Mouse (Mus musculus) limb, embryonic 14.5 days (tissue): Measurements from ENCODE around the gene Nr2f2. TPM values are rescaled to one million over a fixed set of nuclear protein-coding genes. Genes with fewer than 3 reads are reported as not detected.

Experiments
- ATAC-seq: fragments of 200-750 bp; cut with Nextera tagmentation; 2 replicates; pipeline ENCODE4 v1.8.0; 2017; ENCODE audit warnings: low read depth, moderate number of reproducible peaks, moderate TSS enrichment; ENCODE audit not compliant: low FRiP score
- DNase-seq: peaks from one replicate; pipeline ENCODE4 v3.0.0-alpha.2; 2015; ENCODE audit warnings: low spot score
- H3K27ac ChIP-seq: fragments of 300-500 bp; sonication (generic); replicated peaks from 2 replicates; pipeline ENCODE4 v1.5.1; 2014; ENCODE audit warnings: low read depth, mild to moderate bottlenecking, low read length, moderate library complexity, mixed read lengths
- H3K27me3 ChIP-seq: fragments of 300-500 bp; sonication (generic); 2 replicates; pipeline ENCODE4 v1.6.1; 2014; ENCODE audit warnings: low read length, mixed read lengths; ENCODE audit not compliant: control insufficient read depth, insufficient read depth
- H3K36me3 ChIP-seq: fragments of 300-500 bp; sonication (generic); 2 replicates; pipeline ENCODE4 v1.6.1; 2014; ENCODE audit warnings: mild to moderate bottlenecking, low read length, moderate library complexity, mixed read lengths; ENCODE audit not compliant: control insufficient read depth, insufficient read depth
- H3K4me1 ChIP-seq: fragments of 300-500 bp; sonication (generic); 2 replicates; pipeline ENCODE4 v1.6.1; 2014; ENCODE audit warnings: antibody characterized with exemption, low read length, mixed read lengths; ENCODE audit not compliant: control insufficient read depth, insufficient read depth
- H3K4me2 ChIP-seq: fragments of 300-500 bp; sonication (generic); replicated peaks from 2 replicates; pipeline ENCODE4 v1.6.1; 2014; ENCODE audit warnings: low read depth, mild to moderate bottlenecking, low read length, moderate library complexity; ENCODE audit not compliant: severe bottlenecking
- H3K4me3 ChIP-seq: fragments of 300-500 bp; sonication (generic); replicated peaks from 2 replicates; pipeline ENCODE4 v1.5.1; 2014; ENCODE audit warnings: low read length
- H3K9ac ChIP-seq: fragments of 300-500 bp; sonication (generic); 2 replicates; pipeline ENCODE4 v1.6.1; 2014; ENCODE audit warnings: mild to moderate bottlenecking, low read depth, low read length, moderate library complexity; ENCODE audit not compliant: severe bottlenecking
- H3K9me3 ChIP-seq: fragments of 300-500 bp; sonication (generic); 2 replicates; pipeline ENCODE4 v1.6.1; 2016; ENCODE audit warnings: low read length; ENCODE audit not compliant: control insufficient read depth
- POLR2A ChIP-seq: fragments of 200-500 bp; IDR thresholded peaks from 2 replicates; pipeline ENCODE4 v1.8.0; 2012; ENCODE audit warnings: inconsistent platforms, mild to moderate bottlenecking, moderate library complexity, borderline replicate concordance; ENCODE audit not compliant: insufficient read depth, insufficient read length; ENCODE audit errors: extremely low read depth
- WGBS: fragments of 180-500 bp; shearing (Covaris S2); extraction: QIAGEN DNeasy Blood & Tissue Kit; methylation state at CpG from one replicate; pipeline ENCODE4 v1.1.7; 2014; 5-methylcytosine and 5-hydroxymethylcytosine counted together
- polyA plus RNA-seq, 2 experiments: library from polyadenylated mRNA; depleted of rRNA in 1 of 2; stranded (reverse) in 1 of 2; unstranded in 1 of 2; fragments of >200 nt; fragmentation: Nextera tagmentation in 1 of 2; extraction: Ambion mirVana in 1 of 2; gene quantifications; 2 replicates each; pipeline versions ENCODE4 v1.2.1 to v1.2.3; 2012 to 2014

The Nr2f2 gene
- polyA plus RNA-seq, 2 experiments: 54.7 to 80.2 TPM

DNA sequence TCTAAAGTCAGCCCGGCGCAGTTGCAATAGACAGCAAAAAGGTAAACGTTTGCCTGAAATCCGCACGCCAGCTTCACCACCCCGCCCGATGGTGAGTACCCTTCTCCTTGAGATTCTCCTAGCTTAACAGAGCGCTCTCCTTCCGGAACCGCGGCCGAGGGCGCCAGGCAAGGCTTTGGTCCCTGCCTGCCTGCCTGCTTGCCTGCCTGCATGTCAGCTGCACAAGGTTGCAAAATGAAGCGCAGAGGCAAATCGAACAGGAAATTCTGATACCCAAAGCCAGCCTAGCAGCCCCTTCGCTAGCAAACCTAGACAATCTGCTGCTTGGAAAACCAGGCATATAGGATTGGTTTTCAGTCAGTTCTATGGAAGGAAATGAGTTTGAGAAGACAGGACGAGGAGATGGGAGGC, 1.1 kb downstream of the Nr2f2 start:
- Histone ChIP-seq H3K9me3 (no peaks in the 10 kb centered on the region), H3K36me3 (no peaks in the 10 kb centered on the region), H3K4me2 (peak overlapping the region; percentile 67), H3K4me3 (peak overlapping the region; percentile 49), H3K9ac (peak overlapping the region; percentile 67), H3K4me1 (peaks cover 19% of the 10 kb centered on the region), H3K27ac (peak overlapping the region; percentile 86), H3K27me3 (peaks cover 47% of the 10 kb centered on the region)
- no peak for TF ChIP-seq POLR2A
- no peak for ATAC-seq
- DNase-seq: no peak
- WGBS: under 1% methylated on average over 17 of the region's 17 CpGs

DNA sequence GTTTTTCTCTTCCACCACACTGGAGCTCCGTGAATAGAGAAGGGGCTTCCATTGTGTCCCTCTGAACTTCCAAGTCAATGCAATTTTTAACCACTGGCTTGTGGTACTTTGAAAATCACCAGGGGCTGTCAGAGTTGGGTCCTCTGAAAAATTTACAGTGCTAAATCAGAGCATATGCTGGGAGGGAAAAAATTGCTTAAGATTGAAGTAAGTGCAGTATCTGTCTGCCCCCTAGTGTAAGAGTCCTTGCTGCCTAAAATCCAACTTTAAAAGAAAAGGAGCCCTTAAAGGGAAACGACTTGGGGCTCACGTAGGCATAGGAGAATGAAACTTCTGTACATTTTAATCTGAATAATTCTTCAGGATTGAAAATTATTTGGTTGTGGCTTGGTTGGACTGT, 1.7 kb downstream of the Nr2f2 start:
- Histone ChIP-seq H3K9ac (peak overlapping the region; percentile 67), H3K36me3 (no peaks in the 10 kb centered on the region; the same call in 1 of the 2 replicates), H3K27me3 (peaks cover 41% of the 10 kb centered on the region), H3K4me2 (peak overlapping the region; percentile 67), H3K4me1 (peaks cover 13% of the 10 kb centered on the region), H3K27ac (peak overlapping the region; percentile 86), H3K9me3 (no peaks in the 10 kb centered on the region), H3K4me3 (peak overlapping the region; percentile 49)
- WGBS: under 1% methylated on average over 3 of the region's 3 CpGs
- no peak for TF ChIP-seq POLR2A
- ATAC-seq: no peak
- peak; percentile 83 for DNase-seq

DNA sequence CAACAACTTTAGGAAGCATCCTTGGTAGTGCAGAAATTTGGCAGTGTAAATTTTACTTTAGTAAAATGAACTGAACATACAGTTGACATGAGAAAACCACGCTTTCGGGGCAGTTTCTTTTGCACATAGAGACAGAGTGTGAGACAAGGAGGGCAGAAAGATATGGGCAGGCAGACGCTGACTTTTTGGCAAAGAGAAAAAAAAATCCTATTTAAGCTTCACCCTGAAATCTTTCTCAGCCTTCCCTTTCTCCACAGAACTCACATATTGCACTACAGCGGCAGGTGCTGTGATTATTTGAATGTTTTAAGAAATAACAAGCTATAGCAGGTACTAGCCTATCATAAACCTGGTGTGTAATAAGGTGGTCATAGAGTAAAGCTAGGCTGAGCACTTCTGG, 3.2 kb downstream of the Nr2f2 start:
- ATAC-seq (no peak), DNase-seq (no peak)
- H3K27ac ChIP-seq: no peak overlapping the region
- peaks cover 2% of the 10 kb centered on the region; the same call in 1 of the 2 replicates for H3K36me3 ChIP-seq
- H3K9ac ChIP-seq: 0 out of 2 replicates have a peak overlapping the region, but pooled peaks have one; percentile 5
- peaks cover 2% of the 10 kb centered on the region; the same call in 1 of the 2 replicates for H3K4me1 ChIP-seq
- peaks cover 27% of the 10 kb centered on the region for H3K27me3 ChIP-seq
- H3K4me2 ChIP-seq: peak overlapping the region; percentile 88; the same call in 1 of the 2 replicates
- no peaks in the 10 kb centered on the region for H3K9me3 ChIP-seq
- H3K4me3 ChIP-seq: no peak overlapping the region; the same call in 1 of the 2 replicates
- no peak for TF ChIP-seq POLR2A
- 21% methylated on average over 4 of the region's 4 CpGs for WGBS

DNA sequence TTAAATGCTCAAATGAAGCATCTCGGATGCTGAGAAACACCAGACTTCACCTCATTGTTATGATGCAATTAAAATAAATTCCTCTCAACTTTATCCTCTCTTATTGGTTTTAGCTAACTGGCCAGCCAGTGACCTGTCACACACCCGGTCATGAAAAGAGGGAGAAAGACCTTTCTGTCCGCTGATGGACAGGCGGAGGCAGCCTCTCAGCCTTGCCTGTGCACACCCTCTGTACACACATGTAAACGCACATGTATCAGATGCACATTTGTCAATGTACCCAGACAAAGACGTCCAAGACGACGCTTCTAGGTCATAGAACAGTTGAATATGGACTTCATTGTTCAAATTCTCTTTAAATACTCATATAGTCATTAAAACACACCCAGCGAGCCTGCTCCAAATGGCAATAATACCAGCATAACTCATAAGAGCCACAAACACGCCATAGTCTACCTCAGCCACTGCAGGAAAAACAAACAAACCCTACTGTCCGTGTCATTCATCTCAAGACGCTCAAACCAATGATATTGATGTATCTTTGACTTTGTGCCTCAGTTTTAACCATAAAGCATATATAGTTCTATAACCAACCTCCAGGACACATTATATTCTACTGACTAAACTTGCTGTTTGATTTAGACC, 3.9 kb downstream of the Nr2f2 start:
- Histone ChIP-seq H3K27ac (no peak overlapping the region), H3K36me3 (peaks cover 9% of the 10 kb centered on the region), H3K4me3 (peak overlapping the region; percentile 81), H3K9ac (peak overlapping the region; percentile 64), H3K9me3 (no peaks in the 10 kb centered on the region), H3K27me3 (peaks cover 20% of the 10 kb centered on the region), H3K4me1 (peaks cover 7% of the 10 kb centered on the region; the same call in 1 of the 2 replicates), H3K4me2 (peak overlapping the region; percentile 88)
- DNase-seq (no peak), ATAC-seq (no peak)
- 13% methylated on average over 12 of the region's 12 CpGs for WGBS
- no peak for TF ChIP-seq POLR2A

DNA sequence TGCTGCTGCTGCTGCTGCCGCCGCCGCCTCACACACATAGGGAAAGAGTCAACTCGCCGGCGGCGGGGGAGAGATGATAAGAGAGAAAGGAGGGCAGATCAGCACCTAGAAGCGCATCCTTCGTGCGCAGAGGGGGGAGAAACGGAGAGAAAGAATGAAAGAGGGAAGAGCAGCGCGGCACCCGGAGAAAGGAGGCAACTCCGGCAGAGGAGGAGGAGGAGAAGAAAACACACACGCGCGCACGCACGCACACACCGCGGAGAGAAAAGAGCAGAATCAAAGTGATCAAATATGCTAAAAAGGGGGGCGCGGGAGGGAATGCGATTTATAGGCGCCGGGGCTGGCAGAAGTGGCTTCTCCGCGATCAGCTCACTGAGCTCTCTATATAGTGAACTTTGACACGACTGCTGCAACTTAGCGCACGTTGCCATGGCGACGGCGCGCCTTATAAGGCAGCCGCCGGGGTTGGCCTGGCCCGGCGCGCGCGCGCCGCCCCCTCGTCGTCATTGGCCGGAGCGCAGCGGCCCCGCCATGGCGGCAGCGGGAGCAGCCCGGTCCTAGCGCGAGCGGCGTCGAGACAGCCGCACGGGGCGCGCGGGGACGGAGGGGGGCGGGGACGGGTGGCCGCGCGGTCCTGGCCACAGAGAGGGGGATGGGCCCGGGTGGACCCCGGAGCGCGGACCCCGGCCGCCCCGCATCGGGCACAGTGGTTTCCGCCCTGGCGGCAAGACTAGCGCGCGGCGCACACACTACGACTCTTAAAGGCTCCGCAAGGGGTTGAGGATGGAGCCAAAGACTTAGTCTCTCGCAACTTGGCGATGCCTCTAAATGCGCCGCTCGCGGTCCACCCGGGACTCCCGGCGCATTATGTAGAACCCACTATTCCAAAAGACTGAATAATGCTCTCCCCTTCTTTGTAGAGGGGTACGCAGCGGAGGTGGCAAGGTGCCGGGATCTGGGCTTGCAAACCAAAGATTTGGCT, 4.9 kb downstream of the Nr2f2 start:
- ATAC-seq: peak; percentile 88
- under 1% methylated on average over 82 of the region's 98 CpGs for WGBS
- peak overlapping the region; percentile 99 for H3K27ac ChIP-seq
- peak; percentile 99 for DNase-seq
- TF ChIP-seq POLR2A: 0 out of 2 replicates have a peak, but pooled peaks have one; percentile 9
- H3K4me3 ChIP-seq: peak overlapping the region; percentile 81
- H3K4me1 ChIP-seq: peaks cover 15% of the 10 kb centered on the region
- H3K9ac ChIP-seq: peak overlapping the region; percentile 98
- peaks cover 18% of the 10 kb centered on the region for H3K36me3 ChIP-seq
- H3K4me2 ChIP-seq: peak overlapping the region; percentile 88
- no peaks in the 10 kb centered on the region for H3K9me3 ChIP-seq
- H3K27me3 ChIP-seq: peaks cover 11% of the 10 kb centered on the region; the same call in 1 of the 2 replicates
